Mouse (Mus musculus) embryonic facial prominence, embryonic 11.5 days (tissue): ENCODE results near the gene Rbm15. TPM values are rescaled to one million over a fixed set of nuclear protein-coding genes. Genes with fewer than 3 reads are reported as not detected.
A peak's percentile ranks its signal among the peaks of the same experiment; 100 is the strongest.

Source experiments
- ATAC-seq: fragments of 200-750 bp; cut with Nextera tagmentation; replicated peaks from 2 replicates; pipeline ENCODE4 v1.8.0; 2017; ENCODE audit warnings: low read depth; ENCODE audit not compliant: insufficient number of reproducible peaks, low FRiP score, low TSS enrichment
- DNase-seq: peaks from one replicate; pipeline ENCODE4 v3.0.0-alpha.2; 2015; ENCODE audit warnings: low spot score
- H3K27ac ChIP-seq: fragments of 300-500 bp; sonication (generic); replicated peaks from 2 replicates; pipeline ENCODE4 v1.5.1; 2014; ENCODE audit warnings: mild to moderate bottlenecking, low read depth, low read length, control low read depth
- H3K27me3 ChIP-seq: fragments of 300-500 bp; sonication (generic); 2 replicates; pipeline ENCODE4 v1.6.1; 2014; ENCODE audit warnings: mild to moderate bottlenecking, low read length, moderate library complexity, mixed read lengths; ENCODE audit not compliant: control insufficient read depth, insufficient read depth
- H3K36me3 ChIP-seq: fragments of 300-500 bp; sonication (generic); replicated peaks from 2 replicates; pipeline ENCODE4 v1.6.1; 2014; ENCODE audit warnings: low read depth, mild to moderate bottlenecking, low read length, moderate library complexity, mixed read lengths; ENCODE audit not compliant: control insufficient read depth, insufficient read depth
- H3K4me1 ChIP-seq: fragments of 300-500 bp; sonication (generic); 2 replicates; pipeline ENCODE4 v1.6.1; 2014; ENCODE audit warnings: low read length, mixed read lengths; ENCODE audit not compliant: control insufficient read depth, insufficient read depth
- H3K4me2 ChIP-seq: fragments of 300-500 bp; sonication (generic); 2 replicates; pipeline ENCODE4 v1.6.1; 2014; ENCODE audit warnings: low read depth, mild to moderate bottlenecking, control low read depth, low read length, moderate library complexity
- H3K4me3 ChIP-seq: fragments of 300-500 bp; sonication (generic); 2 replicates; pipeline ENCODE4 v1.5.1; 2014; ENCODE audit warnings: low read depth, low read length, control low read depth
- H3K9ac ChIP-seq: fragments of 300-500 bp; sonication (generic); replicated peaks from 2 replicates; pipeline ENCODE4 v1.6.1; 2014; ENCODE audit warnings: mild to moderate bottlenecking, control low read depth, low read length
- H3K9me3 ChIP-seq: fragments of 300-500 bp; sonication (generic); replicated peaks from 2 replicates; pipeline ENCODE4 v1.6.1; 2016; ENCODE audit warnings: mild to moderate bottlenecking, low read length, inconsistent platforms, mixed read lengths; ENCODE audit not compliant: control insufficient read depth
- WGBS: fragments of 180-500 bp; shearing (Covaris S2); extraction: QIAGEN DNeasy Blood & Tissue Kit; methylation state at CpG from one replicate; pipeline ENCODE4 v1.1.7; 2014; 5-methylcytosine and 5-hydroxymethylcytosine counted together
- polyA plus RNA-seq: library from polyadenylated mRNA; unstranded; fragments of >200 nt; fragmentation: Nextera tagmentation; extraction: Ambion mirVana; gene quantifications from 2 replicates; pipeline ENCODE4 v1.2.1, GENCODE M21; 2014

Rbm15 gene
- polyA plus RNA-seq = 19.0 and 20.6 TPM in 2 replicates

- WGBS = under 1% methylated on average over 62 of the region's 62 CpGs
- peak; percentile 95 for ATAC-seq
- no peaks in the 10 kb centered on the region for H3K9me3 ChIP-seq
These were observed at the start of gene Rbm15 for GRCm38 (mm10) chr3:107333381-107334201. Rbm15 (minus strand) TSS chr3:107333673.

GRCm38 (mm10) chr3:107379422-107379821 is 45.9 kb upstream of the Rbm15 start:
- H3K4me1 ChIP-seq = no peaks in the 10 kb centered on the region
- no peak overlapping the region for H3K4me2 ChIP-seq
- H3K4me3 ChIP-seq = no peak overlapping the region
- DNase-seq = peak; percentile 79
- ATAC-seq = peak; percentile 52; the same call in 1 of the 2 replicates
- no peaks in the 10 kb centered on the region for H3K27me3 ChIP-seq
- no peak overlapping the region for H3K9ac ChIP-seq
- H3K9me3 ChIP-seq = no peaks in the 10 kb centered on the region
- no peaks in the 10 kb centered on the region for H3K36me3 ChIP-seq
- H3K27ac ChIP-seq = no peak overlapping the region
- 4% methylated on average over 4 of the region's 4 CpGs for WGBS

More at GRCm38 (mm10) chr3:107333381-107334201, at the start of gene Rbm15:
- Histone ChIP-seq H3K9ac (peak within 1 kb of the TSS; percentile 94), H3K27me3 (no peaks in the 10 kb centered on the region), H3K4me2 (peak within 1 kb of the TSS; percentile 74), H3K27ac (peak within 1 kb of the TSS; percentile 97), H3K4me1 (peaks cover 6% of the 10 kb centered on the region), H3K36me3 (peaks cover 5% of the 10 kb centered on the region), H3K4me3 (peak within 1 kb of the TSS; percentile 95)
- DNase-seq = peak; percentile 99

GRCm38 (mm10) chr3:107378626-107379025 is 45.2 kb upstream of the Rbm15 start:
- no peaks in the 10 kb centered on the region for H3K4me1 ChIP-seq
- H3K9ac ChIP-seq = no peak overlapping the region
- no peak for ATAC-seq
- H3K9me3 ChIP-seq = no peaks in the 10 kb centered on the region
- H3K27ac ChIP-seq = no peak overlapping the region
- H3K36me3 ChIP-seq = no peaks in the 10 kb centered on the region
- no peak overlapping the region for H3K4me2 ChIP-seq
- WGBS = 74% methylated on average over 5 of the region's 5 CpGs
- no peak for DNase-seq
- H3K27me3 ChIP-seq = no peaks in the 10 kb centered on the region
- H3K4me3 ChIP-seq = no peak overlapping the region

GRCm38 (mm10) chr3:107374948-107375664 is 41.6 kb upstream of the Rbm15 start:
- Histone ChIP-seq H3K9ac (no peak overlapping the region), H3K9me3 (no peaks in the 10 kb centered on the region), H3K27me3 (no peaks in the 10 kb centered on the region), H3K36me3 (no peaks in the 10 kb centered on the region), H3K4me1 (no peaks in the 10 kb centered on the region), H3K4me3 (no peak overlapping the region), H3K27ac (no peak overlapping the region), H3K4me2 (no peak overlapping the region)
- 8% methylated on average over 6 of the region's 6 CpGs for WGBS
- ATAC-seq (no peak), DNase-seq (no peak)

- no peaks in the 10 kb centered on the region for H3K36me3 ChIP-seq
- H3K27me3 ChIP-seq = no peaks in the 10 kb centered on the region
- no peak overlapping the region for H3K4me3 ChIP-seq
- H3K9me3 ChIP-seq = no peaks in the 10 kb centered on the region
- ATAC-seq = no peak
- H3K27ac ChIP-seq = no peak overlapping the region
- no peak overlapping the region for H3K9ac ChIP-seq
- no peak overlapping the region; the same call in 1 of the 2 replicates for H3K4me2 ChIP-seq
- no peak for DNase-seq
- WGBS = 83% methylated on average over 6 of the region's 6 CpGs
- no peaks in the 10 kb centered on the region for H3K4me1 ChIP-seq
These were observed 35.7 kb upstream of the Rbm15 start for GRCm38 (mm10) chr3:107369156-107369555.

- H3K9me3 ChIP-seq = no peaks in the 10 kb centered on the region
- no peaks in the 10 kb centered on the region for H3K27me3 ChIP-seq
- H3K27ac ChIP-seq = no peak overlapping the region
- no peak overlapping the region for H3K4me2 ChIP-seq
- ATAC-seq = no peak
- no peaks in the 10 kb centered on the region for H3K4me1 ChIP-seq
- WGBS = 87% methylated on average over 8 of the region's 8 CpGs
- no peak for DNase-seq
- no peaks in the 10 kb centered on the region for H3K36me3 ChIP-seq
- H3K4me3 ChIP-seq = no peak overlapping the region
- no peak overlapping the region for H3K9ac ChIP-seq
These were observed 34.6 kb upstream of the Rbm15 start for GRCm38 (mm10) chr3:107367938-107368599.

GRCm38 (mm10) chr3:107365341-107365740 is 31.9 kb upstream of the Rbm15 start:
- no peak overlapping the region for H3K4me2 ChIP-seq
- no peaks in the 10 kb centered on the region for H3K9me3 ChIP-seq
- no peak for ATAC-seq
- no peak overlapping the region for H3K9ac ChIP-seq
- no peak overlapping the region for H3K27ac ChIP-seq
- no peaks in the 10 kb centered on the region for H3K36me3 ChIP-seq
- no peaks in the 10 kb centered on the region for H3K27me3 ChIP-seq
- no peak overlapping the region for H3K4me3 ChIP-seq
- no peak for DNase-seq
- WGBS = 77% methylated on average over 4 of the region's 4 CpGs
- peaks cover 2% of the 10 kb centered on the region; the same call in 1 of the 2 replicates for H3K4me1 ChIP-seq
